Mouse (Mus musculus) mesoderm, embryonic 11.5 days (tissue): Measurements from ENCODE around the gene Vgll3.

Source experiments
- DNase-seq: peaks from one replicate; pipeline ENCODE4 v3.0.0-alpha.2; 2012; ENCODE audit warnings: low read depth, low spot score

Gene Vgll3

DNA sequence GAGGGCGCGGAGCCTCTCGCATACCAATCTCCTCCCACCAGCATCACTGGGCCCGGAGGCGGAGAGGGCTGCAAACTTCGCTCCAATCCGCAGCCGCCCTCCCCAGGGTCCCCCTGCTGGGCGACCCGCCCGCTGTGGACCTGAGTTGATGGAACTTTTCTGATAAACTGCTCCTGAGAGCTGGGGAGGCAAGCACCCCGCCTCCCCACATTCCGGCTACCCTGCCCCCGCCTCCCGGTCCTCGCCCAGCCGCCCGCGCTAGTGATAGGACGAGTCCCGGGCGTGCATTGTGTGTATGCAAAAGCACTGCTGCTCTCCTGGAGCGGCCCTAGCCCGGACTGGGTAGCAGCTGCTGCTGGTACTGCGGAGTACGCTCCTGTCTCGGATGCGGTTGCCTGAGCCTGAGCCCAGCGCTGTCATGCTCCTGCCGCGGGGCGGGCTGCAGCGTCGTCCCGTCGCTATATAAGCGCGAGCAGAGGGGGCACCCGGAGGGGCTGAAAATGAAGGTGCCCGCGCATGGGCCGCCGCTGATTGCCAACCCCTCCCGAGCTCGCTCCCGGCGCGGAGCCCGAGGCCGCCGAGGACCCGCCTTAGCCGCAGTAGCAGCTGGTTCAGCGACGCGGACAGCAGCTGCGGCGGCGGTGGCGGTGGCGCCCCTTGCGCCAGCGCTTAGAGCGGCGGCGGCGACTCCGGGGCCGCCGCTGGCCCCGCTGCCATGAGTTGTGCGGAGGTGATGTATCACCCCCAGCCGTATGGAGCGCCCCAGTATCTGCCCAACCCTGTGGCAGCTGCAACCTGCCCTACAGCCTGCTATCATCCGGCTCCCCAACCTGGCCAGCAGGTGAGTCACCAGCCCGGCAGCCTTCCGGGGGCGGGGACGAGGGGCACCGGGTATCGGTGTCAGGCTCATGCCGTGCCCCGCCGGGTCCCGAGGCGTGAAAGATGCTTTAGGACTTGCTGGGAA lies at the start of gene Vgll3:
Vgll3 (plus strand) TSS at position 340 of the 964 bp plus-strand sequence.
- DNase-seq: peak; percentile 86

DNA sequence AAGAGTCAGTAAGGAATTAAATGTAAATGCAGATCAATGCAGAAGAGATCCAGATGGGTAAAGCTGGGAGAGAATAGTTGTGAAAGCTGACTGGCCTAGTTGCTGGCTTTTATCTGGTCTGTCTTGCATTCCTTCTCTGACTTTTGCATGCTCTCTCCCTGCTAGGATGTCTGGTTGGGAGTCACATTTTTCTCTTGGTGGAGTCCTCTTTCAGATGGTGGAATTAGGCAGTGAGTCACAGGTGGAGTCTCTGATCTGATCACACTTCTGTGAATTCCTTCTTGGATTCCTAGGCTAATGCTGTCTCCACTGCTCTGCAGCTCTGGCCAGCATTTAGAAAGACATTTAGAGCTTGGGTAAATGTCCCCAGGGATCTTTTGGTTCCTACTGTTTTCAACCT lies 49.1 kb upstream of the Vgll3 start:
- no peak for DNase-seq

DNA sequence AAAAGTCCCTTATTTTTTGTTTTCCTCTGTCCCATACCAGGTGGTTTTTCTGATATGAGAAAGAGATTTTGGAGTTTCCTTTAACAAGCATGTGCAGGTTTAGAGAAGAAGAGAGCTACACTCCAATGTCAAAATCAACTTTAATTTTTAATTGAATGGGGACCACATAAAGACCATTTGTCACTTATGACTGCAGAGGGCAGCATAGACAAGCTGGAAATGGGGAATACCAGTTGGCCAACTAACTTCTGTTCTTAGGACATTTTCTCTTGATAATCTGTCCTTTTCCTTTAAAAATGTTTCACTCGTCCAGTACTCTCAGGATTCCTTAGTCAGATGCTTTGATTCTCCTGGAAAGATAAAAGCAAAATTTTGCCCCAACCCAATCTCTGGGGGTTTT lies 29.1 kb upstream of the Vgll3 start:
- no peak for DNase-seq

DNA sequence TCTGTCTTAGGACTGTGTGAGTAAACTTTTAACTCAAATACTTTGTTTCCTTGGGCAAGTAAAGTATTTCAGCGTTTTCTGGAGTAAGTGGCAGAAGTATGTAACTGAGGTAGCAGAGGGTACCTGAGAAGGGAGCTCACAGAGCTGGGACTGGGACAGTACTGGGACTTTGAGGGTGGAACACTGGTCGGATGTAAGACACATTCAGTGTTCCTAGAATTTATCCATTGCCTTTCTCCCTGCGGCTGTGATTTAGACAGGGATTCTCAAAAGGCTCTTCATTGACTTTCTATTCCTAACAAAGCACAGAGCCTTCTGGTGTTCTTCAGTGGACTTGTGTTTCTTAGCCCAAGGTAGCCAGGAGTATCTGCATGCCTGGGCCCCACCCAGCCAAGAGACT lies 1.0 kb downstream of the Vgll3 start:
- no peak for DNase-seq

DNA sequence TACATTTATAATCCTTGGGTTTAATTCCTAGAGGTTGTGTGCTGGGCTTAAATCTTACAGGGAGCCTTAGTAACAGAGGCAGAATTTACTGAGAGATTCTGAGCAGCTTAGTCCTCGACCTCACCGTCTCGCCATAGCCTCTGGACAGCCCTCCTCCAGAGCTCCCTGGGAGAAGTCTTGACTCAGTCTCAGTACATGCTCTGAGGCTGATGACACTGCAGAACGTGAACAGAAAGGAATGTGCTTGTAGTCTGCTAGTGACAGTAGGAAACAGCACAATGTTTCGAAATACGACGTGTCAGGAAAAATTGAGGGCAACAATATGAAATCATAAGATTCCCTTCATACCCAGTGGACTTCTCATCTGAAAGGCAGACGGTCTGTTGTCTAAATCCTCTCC lies 3.7 kb downstream of the Vgll3 start:
- DNase-seq: no peak

DNA sequence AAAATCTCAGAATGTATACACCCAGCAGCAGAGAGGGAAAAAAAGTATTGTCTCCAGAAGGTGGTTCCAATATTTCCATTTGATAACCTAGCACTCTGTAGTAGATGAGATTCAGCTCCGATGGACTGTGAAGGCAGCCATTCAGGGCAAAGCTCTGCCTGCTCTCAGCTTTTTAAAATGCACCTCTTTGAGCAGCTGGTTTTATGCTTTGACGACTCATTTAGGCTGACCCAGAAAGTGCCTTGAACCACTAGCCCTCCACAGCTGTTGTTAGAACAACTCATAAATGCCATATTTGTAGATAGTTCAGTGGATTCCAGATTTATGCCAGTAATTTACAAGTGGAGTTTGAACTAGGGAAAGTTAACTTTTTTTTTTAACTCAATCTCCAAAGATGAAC lies 5.7 kb downstream of the Vgll3 start:
- no peak for DNase-seq

DNA sequence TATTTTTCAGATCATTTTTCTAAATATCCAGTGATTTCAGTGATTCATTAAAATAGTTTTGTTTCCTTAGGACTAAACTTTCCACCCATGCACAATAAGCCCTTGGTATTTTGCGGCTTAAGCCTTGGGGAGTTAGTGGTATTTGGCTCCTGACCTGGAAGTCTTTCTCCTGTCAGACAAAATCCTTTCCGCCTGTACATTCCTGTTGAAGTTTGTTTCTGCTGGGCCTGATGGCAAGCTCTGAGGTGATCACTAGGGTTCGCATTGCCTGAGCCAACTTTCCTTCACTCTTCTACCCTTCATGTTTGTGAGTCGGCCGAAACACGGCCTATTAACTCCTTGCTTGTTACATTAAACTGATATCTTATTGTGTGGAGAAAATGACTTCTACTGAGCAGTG lies 8.7 kb downstream of the Vgll3 start:
- DNase-seq: no peak

DNA sequence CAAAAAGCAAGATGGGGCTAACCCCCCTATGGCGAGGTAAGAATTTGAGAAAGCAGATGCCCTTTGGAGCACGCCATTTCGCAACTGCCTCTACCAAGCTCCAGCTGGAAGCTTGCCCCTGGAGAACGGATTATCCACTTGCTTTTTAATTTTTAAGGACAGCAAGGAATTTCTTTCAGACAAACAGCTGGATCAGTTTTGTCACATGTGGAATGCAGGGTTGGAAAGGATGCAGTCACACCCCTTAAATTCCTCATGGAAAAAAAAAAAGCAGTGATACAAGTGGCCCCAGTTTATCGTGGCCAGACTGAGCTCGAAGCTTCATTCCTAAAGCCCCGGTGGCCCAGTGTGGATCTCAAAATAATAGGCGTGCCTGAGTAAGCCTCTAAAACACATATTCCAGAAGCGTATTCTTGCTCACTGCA lies 13.1 kb downstream of the Vgll3 start:
- DNase-seq: no peak

DNA sequence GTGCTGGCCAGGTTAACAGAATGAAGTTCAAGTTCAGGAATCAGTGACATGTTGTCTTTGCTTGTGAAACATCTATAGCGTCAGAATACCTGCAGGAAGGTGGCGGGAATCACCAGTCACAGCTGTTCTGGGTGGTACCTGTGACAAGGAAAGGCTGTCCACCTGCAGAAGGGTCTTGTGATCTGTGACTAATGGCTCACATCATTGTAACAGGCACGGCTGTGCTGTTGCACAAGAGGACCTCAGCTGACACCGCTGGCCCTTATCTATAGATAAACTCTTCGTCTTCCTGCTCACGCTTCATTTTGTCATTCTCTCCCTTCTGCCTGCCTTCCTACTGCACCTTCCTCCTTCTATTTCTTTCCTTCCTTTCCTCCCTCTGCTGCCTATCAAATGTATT lies 14.0 kb downstream of the Vgll3 start:
- DNase-seq: no peak

DNA sequence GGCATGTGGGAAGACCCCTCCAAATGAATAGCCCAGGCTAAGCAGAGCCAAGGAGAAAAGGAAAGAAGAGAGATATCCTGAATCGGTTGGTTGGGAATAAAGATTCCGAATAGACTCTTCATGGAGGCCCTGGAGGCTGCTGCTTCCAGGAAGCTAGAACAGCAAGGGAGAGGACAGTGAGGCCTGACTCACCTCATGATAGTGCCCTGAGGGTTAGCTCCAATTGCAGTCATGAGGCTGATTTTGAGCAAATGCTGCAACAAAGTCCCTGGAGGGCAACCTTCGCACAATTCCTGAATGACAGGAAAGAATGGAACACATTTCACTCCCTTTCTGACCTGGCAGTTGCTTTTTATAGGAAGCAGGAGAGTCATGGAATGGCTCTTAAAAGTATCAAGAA lies 19.7 kb downstream of the Vgll3 start:
- DNase-seq: no peak

DNA sequence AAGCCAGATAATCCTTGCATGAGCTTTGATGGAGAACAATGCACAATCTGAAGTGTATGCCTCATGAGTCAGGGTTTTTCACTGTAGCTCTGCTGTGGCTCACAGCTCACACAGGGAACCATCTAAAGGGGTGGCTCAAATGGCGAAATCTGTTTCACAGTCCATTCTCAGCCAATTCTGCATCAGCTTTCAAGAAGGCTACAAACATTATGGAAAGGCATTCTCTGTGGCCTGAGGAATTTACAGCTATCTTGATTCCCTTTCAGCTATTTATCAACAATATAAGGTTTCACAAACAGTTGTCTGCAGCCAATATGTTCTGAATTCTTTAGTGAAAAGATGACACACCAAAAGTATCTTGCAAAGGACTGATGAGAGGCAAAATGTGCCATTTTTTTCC lies 35.1 kb downstream of the Vgll3 start:
- no peak for DNase-seq

DNA sequence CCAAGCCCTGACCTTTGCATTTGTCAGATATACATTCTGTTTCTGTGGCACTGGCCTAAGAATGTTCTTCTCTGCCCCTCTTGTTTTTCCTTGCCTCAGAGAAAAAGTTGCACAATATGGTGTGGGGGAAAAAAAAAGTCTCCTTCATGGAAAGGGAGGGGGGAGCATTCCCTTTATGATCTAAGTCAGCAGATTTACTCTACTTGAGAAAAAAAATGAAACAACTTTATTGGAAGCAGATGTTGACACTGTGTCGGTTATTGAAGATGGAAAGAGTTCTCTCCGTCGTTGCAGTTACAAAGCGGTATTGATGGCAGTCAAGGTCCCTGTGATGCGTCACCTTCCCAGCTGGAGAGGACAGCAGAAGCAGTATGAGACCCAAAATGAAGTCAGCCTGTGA lies 49.4 kb downstream of the Vgll3 start:
- peak; percentile 32 for DNase-seq

DNA sequence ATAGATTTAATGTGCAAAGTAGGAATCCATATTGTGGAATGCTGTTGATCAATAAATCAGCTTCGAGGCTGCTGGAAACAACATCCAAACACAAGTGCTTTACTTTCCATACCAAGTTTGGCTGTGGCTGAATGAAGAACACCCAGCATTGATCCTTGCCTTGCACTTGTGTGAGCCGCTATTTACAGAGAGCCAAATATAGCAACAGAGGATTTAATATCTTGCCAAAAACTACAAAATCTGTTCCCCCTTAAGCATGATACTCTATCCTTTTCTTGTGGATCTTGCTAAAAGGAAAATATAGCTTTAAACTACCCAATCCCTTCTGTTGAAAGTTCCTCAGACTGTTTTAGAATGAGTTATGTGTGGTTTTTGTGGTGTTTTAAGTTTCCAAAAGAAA lies 52.9 kb downstream of the Vgll3 start:
- DNase-seq: no peak

DNA sequence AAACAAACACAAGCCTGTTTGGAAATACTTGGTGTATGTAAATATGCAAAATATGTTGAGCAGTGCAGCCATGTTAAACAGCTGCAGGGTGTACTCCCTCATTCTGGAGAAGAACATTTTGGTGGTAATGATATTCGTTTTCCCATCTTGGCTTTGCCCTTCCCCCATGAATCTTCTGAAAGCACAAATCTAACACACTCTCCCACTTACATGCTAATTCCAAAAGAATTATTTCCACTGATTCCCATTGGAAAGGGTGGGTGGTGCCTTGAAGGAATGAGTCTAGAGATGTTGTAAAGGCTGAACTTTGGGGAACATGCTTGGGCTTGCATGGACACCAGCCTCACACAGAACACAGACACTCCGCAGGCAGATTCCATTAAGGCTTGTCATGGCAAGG lies 53.9 kb downstream of the Vgll3 start:
- no peak for DNase-seq

DNA sequence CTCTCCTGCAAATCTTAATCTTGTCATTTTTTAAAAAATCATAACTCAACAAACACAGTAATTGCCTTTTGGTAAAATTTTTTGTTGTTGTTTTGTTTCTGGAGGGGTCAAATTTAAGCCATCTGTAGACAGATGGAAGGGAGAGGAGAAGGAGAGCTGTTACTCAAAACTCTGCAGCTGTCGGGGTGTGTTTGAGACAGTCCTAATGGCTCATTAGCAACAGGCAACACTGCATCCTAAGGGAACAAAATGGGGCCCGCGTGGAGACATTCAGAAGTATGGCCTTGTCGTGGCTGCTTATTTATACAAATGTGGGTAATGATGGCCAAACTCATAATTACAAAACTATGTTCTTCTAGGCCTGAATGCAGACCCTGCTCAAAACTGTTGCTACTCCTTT lies 73.9 kb downstream of the Vgll3 start:
- DNase-seq: no peak
